Mouse (Mus musculus) liver, embryonic 13.5 days (tissue): ENCODE data around the gene Auts2. TPM values are rescaled to one million over a fixed set of nuclear protein-coding genes. Genes with fewer than 3 reads are reported as not detected.

Experiments
- ATAC-seq: fragments of 200-750 bp; cut with Nextera tagmentation; 2 replicates; pipeline ENCODE4 v1.8.0; 2017; ENCODE audit warnings: low read depth, mild to moderate bottlenecking, moderate number of reproducible peaks, moderate library complexity
- DNase-seq: peaks from one replicate; pipeline ENCODE4 v3.0.0; 2022
- H3K27ac ChIP-seq: fragments of 300-500 bp; sonication (generic); 2 replicates; pipeline ENCODE4 v1.5.1; 2015; ENCODE audit warnings: moderate library complexity, mild to moderate bottlenecking, inconsistent platforms
- H3K27me3 ChIP-seq: fragments of 300-500 bp; sonication (generic); 2 replicates; pipeline ENCODE4 v1.6.1; 2015; ENCODE audit warnings: mild to moderate bottlenecking, inconsistent platforms
- H3K36me3 ChIP-seq: fragments of 300-500 bp; sonication (generic); 2 replicates; pipeline ENCODE4 v1.6.1; 2015; ENCODE audit warnings: mild to moderate bottlenecking, inconsistent platforms
- H3K4me1 ChIP-seq: fragments of 300-500 bp; sonication (generic); replicated peaks from 2 replicates; pipeline ENCODE4 v1.6.1; 2015; ENCODE audit warnings: inconsistent platforms
- H3K4me2 ChIP-seq: fragments of 300-500 bp; sonication (generic); 2 replicates; pipeline ENCODE4 v1.6.1; 2015; ENCODE audit warnings: inconsistent platforms, mild to moderate bottlenecking, moderate library complexity
- H3K4me3 ChIP-seq: fragments of 300-500 bp; sonication (generic); replicated peaks from 2 replicates; pipeline ENCODE4 v1.5.1; 2015; ENCODE audit warnings: mild to moderate bottlenecking, inconsistent platforms
- H3K9ac ChIP-seq: fragments of 300-500 bp; sonication (generic); 2 replicates; pipeline ENCODE4 v1.6.1; 2015; ENCODE audit warnings: mild to moderate bottlenecking, inconsistent platforms
- H3K9me3 ChIP-seq: fragments of 300-500 bp; sonication (generic); replicated peaks from 2 replicates; pipeline ENCODE4 v1.6.1; 2016; ENCODE audit warnings: inconsistent platforms
- WGBS: fragments of 180-500 bp; shearing (Covaris S2); methylation state at CpG from one replicate; pipeline ENCODE4 v1.1.7; 2015; ENCODE audit not compliant: insufficient replicate concordance; 5-methylcytosine and 5-hydroxymethylcytosine counted together
- polyA plus RNA-seq: library from polyadenylated mRNA; unstranded; fragments of >200 nt; fragmentation: Nextera tagmentation; extraction: Ambion mirVana; gene quantifications from 2 replicates; pipeline ENCODE4 v1.2.1, GENCODE M21; 2015

Auts2 gene
- polyA plus RNA-seq, 1 experiment from 2014 or later: 1.5 TPM

DNA sequence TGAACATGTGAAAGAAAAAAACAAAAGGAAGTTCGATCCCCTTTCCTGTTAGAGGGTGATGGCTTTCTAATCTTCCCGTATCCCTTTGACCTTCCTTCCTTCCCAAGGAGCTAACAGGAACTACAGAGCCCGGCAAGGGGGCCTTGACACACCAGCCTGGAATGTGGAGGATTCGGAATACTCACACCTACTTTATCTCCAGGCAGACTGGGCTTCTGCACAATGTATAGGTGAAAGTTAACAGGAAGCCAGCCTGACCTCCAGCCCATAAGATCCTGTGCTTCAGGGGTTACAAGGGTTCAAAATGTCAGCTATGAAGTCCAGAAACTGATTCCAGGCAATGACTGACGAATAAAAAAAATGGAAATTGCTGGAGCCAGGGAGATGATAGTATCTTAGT lies 906.7 kb downstream of the Auts2 start:
- H3K4me3 ChIP-seq: no peak overlapping the region
- no peaks in the 10 kb centered on the region for H3K4me1 ChIP-seq
- DNase-seq: no peak
- H3K9me3 ChIP-seq: no peaks in the 10 kb centered on the region
- H3K27me3 ChIP-seq: no peaks in the 10 kb centered on the region
- WGBS: 44% methylated on average over 5 of the region's 5 CpGs
- H3K27ac ChIP-seq: no peak overlapping the region
- H3K36me3 ChIP-seq: no peaks in the 10 kb centered on the region
- H3K4me2 ChIP-seq: no peak overlapping the region
- H3K9ac ChIP-seq: no peak overlapping the region
- no peak for ATAC-seq

DNA sequence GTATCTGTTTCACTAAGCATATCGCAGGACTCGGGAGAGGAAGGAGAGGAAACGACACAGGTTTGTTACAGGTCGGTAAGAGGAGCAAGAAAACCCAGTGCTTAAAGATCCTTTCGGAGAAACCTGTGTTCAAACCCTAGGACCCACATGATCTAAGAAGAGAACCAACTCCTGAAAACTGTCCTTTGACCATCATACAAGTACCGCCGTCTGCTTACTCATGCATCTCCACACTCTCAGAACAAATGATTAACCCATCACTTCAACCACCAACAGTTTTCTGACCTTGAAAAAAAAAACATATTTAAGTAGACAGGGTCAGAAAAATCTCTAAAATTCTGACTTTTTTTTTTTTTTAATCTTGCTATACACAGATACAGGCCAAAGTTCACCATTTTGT lies 908.4 kb downstream of the Auts2 start:
- 78% methylated on average over 7 of the region's 7 CpGs for WGBS
- H3K4me3 ChIP-seq: no peak overlapping the region
- H3K9ac ChIP-seq: no peak overlapping the region
- no peaks in the 10 kb centered on the region for H3K4me1 ChIP-seq
- H3K9me3 ChIP-seq: no peaks in the 10 kb centered on the region
- no peaks in the 10 kb centered on the region for H3K27me3 ChIP-seq
- no peak overlapping the region for H3K4me2 ChIP-seq
- ATAC-seq (no peak), DNase-seq (no peak)
- H3K27ac ChIP-seq: no peak overlapping the region
- no peaks in the 10 kb centered on the region for H3K36me3 ChIP-seq

DNA sequence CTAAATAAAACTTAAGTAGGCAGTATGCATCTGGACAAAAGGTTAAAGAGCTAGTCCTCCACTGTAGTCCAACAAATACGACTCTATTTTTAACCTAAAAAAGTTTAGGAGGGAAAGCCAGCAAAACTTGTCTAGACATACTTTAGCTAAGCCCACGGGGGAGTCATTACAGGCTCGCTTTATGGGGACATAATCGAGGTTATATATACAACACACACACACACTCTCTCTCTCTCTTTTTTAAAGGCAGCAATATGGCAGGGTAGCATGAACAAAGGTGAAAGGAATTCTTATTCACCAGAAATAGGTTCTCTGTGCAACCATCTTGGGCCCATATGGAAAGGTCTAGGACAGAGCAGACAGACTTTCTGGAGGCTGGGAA lies 911.2 kb downstream of the Auts2 start:
- DNase-seq: no peak
- Histone ChIP-seq H3K36me3 (no peaks in the 10 kb centered on the region), H3K27me3 (no peaks in the 10 kb centered on the region), H3K4me1 (no peaks in the 10 kb centered on the region), H3K9ac (no peak overlapping the region), H3K4me2 (no peak overlapping the region), H3K9me3 (no peaks in the 10 kb centered on the region), H3K4me3 (no peak overlapping the region), H3K27ac (no peak overlapping the region)
- WGBS: 50% methylated on average over 4 of the region's 4 CpGs
- ATAC-seq: no peak

DNA sequence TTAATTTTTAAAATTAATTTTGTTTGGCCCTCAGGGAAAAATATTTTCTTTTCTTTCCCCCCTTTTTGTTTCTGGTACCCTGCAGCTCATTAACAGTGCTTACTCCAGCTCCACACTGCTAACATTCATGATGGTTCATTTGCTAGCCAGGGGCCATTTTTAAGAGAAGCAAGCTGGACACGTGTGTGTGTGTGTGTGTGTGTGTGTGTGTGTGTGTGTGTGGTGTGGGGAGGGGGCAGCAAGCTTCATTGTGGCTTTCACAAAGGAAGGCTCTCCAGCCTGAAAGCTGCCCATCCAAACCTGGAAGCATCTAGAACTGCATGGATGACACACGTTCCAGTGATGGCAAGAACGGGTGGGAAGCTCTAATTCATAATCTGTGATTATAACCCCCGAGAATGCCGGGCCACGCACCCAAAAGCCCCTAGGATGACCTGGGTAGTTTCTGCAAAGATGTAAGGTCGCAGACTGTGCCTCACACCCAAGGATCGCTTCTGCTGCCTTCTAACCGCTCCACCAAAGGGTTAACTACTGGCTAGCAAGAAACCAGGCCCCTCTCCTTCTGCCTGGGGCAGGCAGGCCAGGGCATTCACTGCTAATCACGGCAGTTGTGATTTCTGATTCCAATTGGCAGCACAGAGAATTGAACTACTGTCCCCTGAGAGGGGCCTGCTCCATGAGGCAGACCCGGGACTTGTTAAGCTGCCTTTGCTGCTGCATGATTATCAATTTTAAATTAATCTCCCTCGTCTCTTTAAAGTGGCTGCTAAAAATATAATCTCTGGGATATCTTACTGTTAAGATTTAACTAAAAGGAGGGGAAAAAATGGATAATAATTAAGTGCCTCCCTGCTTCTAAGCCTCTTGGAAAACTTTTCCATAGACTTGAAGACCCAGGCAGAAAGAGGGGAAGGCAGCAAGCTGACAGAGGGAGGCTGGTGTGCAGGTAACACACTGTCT lies 911.8 kb downstream of the Auts2 start:
- no peaks in the 10 kb centered on the region for H3K9me3 ChIP-seq
- ATAC-seq (no peak), DNase-seq (no peak)
- no peak overlapping the region for H3K27ac ChIP-seq
- no peaks in the 10 kb centered on the region for H3K27me3 ChIP-seq
- no peak overlapping the region for H3K4me2 ChIP-seq
- WGBS: 46% methylated on average over 12 of the region's 12 CpGs
- no peaks in the 10 kb centered on the region for H3K36me3 ChIP-seq
- no peak overlapping the region for H3K4me3 ChIP-seq
- H3K4me1 ChIP-seq: no peaks in the 10 kb centered on the region
- H3K9ac ChIP-seq: no peak overlapping the region

DNA sequence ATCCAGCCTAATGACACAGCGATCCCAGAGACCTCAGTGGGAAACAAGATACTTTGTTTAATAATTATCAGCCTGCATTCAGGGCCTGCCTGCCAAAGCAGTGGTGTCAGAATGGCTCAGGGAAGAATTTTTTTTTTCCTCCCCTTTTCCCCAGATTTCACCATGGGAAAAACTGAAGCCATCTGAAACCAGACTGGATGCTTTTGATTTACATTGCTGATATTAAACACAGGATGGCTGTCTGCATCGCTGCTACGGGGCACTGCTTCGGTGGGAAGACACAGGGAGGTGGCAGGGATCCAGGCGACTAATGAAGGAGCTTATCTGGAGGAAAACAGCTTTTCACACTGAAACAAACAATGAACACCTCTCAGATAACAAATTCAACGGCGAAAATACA lies 912.6 kb downstream of the Auts2 start:
- H3K27ac ChIP-seq: no peak overlapping the region
- 22% methylated on average over 7 of the region's 7 CpGs for WGBS
- no peak overlapping the region for H3K4me2 ChIP-seq
- no peaks in the 10 kb centered on the region for H3K27me3 ChIP-seq
- no peak for ATAC-seq
- no peaks in the 10 kb centered on the region for H3K4me1 ChIP-seq
- H3K4me3 ChIP-seq: no peak overlapping the region
- no peaks in the 10 kb centered on the region for H3K9me3 ChIP-seq
- no peak overlapping the region for H3K9ac ChIP-seq
- H3K36me3 ChIP-seq: no peaks in the 10 kb centered on the region
- no peak for DNase-seq

DNA sequence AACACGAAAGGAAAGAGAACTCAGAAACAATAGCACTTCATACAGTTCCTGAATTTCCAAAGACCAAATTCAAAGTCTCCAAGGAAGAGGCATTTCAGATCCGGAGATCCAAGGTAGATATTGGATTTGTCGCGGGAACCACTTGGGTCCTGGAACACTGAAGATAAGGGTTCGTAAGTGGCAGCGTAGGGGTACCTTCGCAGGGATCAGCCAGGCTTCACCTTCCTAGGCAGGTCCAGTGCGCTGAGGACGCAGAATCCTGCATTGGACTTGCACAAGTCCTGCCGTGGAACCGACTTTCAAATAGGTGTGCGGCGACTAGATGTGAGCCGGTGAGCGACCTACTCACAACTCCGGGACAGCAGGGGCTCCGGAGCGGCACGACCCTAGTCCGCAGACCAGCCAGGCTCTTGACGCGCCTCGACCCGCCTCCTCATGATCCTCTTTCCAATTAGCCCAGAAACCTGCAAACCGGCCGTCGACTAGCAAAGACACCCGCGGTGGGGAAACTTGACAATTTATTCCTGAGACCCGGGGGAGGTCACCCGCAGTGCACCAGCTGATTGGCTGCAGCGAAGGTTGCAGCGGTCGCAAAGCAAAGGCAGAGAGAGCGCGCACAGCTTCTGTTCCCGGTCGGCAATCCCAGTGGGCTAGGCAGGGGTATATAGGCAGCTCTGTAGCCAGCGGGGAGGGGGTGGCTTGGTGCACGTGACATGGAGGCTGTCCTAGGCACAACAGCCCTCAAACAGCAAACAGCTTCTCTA lies 926.8 kb downstream of the Auts2 start:
- H3K9ac ChIP-seq: no peak overlapping the region
- DNase-seq: no peak
- 3% methylated on average over 40 of the region's 40 CpGs for WGBS

DNA sequence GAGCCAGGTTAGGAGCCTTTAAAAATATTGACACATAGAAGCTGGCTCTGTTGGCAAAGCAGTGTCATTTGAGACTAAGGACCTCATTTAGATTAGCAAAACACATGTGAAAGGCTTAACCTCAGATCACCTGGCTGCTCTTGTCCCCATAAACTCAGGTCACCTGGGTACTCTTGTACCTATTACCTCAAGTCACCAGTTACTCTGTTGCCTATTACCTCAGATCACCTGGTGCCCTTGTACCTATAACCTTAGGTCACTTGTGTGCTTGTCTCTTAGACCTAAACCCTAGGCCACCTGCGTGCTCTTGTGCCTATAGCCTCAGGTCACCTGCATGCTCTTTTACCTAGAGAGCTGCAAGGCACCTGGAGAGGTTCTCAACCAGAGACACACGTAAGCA lies 928.9 kb downstream of the Auts2 start:
- ATAC-seq (no peak), DNase-seq (no peak)
- H3K27ac ChIP-seq: no peak overlapping the region
- H3K27me3 ChIP-seq: peaks cover 38% of the 10 kb centered on the region
- no peaks in the 10 kb centered on the region for H3K36me3 ChIP-seq
- H3K9me3 ChIP-seq: no peaks in the 10 kb centered on the region
- H3K4me3 ChIP-seq: no peak overlapping the region
- H3K9ac ChIP-seq: no peak overlapping the region
- no peaks in the 10 kb centered on the region for H3K4me1 ChIP-seq
- 55% methylated on average over 2 of the region's 2 CpGs for WGBS
- H3K4me2 ChIP-seq: no peak overlapping the region

More for the DNA sequence above, 926.8 kb downstream of the Auts2 start:
- no peaks in the 10 kb centered on the region for H3K36me3 ChIP-seq
- ATAC-seq: peak; percentile 43; the same call in 1 of the 2 replicates
- no peaks in the 10 kb centered on the region for H3K9me3 ChIP-seq
- peak overlapping the region; percentile 18 for H3K4me3 ChIP-seq
- H3K4me2 ChIP-seq: peak overlapping the region; percentile 47
- H3K4me1 ChIP-seq: no peaks in the 10 kb centered on the region
- peaks cover 38% of the 10 kb centered on the region for H3K27me3 ChIP-seq
- no peak overlapping the region for H3K27ac ChIP-seq

DNA sequence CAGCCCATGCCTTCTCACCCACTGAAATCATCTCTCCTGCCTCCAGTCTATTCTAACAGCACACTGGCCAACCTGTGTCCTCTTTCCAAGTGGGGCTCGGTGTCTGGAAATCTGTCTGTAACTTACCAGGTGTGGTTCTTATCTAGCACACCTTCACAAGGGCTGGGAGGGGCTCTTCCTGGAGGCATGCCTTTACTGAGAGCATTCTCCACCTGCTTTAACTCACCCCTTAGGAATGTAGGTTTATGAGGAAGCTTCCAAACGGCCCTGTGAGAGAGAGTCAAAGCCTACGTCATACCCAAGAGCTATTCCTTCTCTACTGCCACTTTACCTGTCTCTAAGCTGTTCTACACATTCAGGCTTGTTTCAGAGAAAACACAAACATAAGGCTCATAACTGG lies 929.8 kb downstream of the Auts2 start:
- no peaks in the 10 kb centered on the region for H3K36me3 ChIP-seq
- H3K4me1 ChIP-seq: no peaks in the 10 kb centered on the region
- no peaks in the 10 kb centered on the region for H3K9me3 ChIP-seq
- ATAC-seq: no peak
- H3K4me2 ChIP-seq: no peak overlapping the region
- no peak overlapping the region for H3K27ac ChIP-seq
- no peak overlapping the region for H3K4me3 ChIP-seq
- 54% methylated on average over 3 of the region's 3 CpGs for WGBS
- H3K27me3 ChIP-seq: peaks cover 36% of the 10 kb centered on the region
- DNase-seq: no peak
- no peak overlapping the region for H3K9ac ChIP-seq

DNA sequence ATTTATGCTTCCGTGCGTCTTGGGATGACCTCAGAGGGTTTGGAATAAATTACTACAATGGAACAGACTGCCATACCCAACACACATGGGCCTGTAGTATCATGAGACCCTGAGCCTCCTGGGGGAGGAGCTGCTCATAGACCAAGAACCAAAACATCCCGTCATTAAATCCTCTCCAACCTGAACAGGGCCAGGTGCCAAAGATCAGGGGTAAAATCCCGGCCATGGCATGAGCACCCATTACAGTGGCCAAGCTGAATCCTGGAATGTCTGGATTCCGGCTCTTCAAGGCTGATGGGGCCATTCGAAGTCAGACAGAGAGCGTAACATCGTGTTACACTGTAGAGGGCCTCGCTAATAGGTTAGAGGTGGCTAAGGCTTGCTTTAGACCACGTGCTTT lies 932.4 kb downstream of the Auts2 start:
- H3K27me3 ChIP-seq: peaks cover 10% of the 10 kb centered on the region
- no peaks in the 10 kb centered on the region for H3K9me3 ChIP-seq
- ATAC-seq: no peak
- no peak for DNase-seq
- no peak overlapping the region for H3K4me2 ChIP-seq
- 69% methylated on average over 10 of the region's 10 CpGs for WGBS
- no peaks in the 10 kb centered on the region for H3K36me3 ChIP-seq
- H3K4me3 ChIP-seq: no peak overlapping the region
- H3K9ac ChIP-seq: no peak overlapping the region
- H3K27ac ChIP-seq: no peak overlapping the region
- no peaks in the 10 kb centered on the region for H3K4me1 ChIP-seq

DNA sequence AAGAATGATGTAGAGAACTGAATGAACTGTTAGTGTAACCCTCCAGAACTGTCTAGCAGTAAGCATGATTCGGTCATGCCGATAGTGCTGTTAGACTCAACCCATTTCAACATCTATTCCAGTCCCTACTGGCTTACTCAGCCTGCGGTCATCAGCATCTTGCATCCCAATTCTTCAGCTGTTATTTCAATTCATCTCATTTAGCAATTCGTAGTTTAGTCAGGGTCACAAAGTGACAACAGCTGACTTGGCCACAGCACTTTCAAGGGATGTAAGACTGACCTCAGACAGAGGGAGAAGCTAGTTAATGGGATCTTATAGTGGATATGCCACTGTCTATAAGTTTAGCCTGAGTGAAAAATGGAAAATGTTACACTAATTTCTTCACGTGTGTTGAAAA lies 936.4 kb downstream of the Auts2 start:
- H3K9me3 ChIP-seq: no peaks in the 10 kb centered on the region
- no peak overlapping the region for H3K4me3 ChIP-seq
- H3K4me1 ChIP-seq: no peaks in the 10 kb centered on the region
- H3K9ac ChIP-seq: no peak overlapping the region
- ATAC-seq: no peak
- H3K27me3 ChIP-seq: no peaks in the 10 kb centered on the region
- DNase-seq: no peak
- H3K36me3 ChIP-seq: no peaks in the 10 kb centered on the region
- H3K27ac ChIP-seq: no peak overlapping the region
- 63% methylated on average over 5 of the region's 5 CpGs for WGBS
- no peak overlapping the region for H3K4me2 ChIP-seq

DNA sequence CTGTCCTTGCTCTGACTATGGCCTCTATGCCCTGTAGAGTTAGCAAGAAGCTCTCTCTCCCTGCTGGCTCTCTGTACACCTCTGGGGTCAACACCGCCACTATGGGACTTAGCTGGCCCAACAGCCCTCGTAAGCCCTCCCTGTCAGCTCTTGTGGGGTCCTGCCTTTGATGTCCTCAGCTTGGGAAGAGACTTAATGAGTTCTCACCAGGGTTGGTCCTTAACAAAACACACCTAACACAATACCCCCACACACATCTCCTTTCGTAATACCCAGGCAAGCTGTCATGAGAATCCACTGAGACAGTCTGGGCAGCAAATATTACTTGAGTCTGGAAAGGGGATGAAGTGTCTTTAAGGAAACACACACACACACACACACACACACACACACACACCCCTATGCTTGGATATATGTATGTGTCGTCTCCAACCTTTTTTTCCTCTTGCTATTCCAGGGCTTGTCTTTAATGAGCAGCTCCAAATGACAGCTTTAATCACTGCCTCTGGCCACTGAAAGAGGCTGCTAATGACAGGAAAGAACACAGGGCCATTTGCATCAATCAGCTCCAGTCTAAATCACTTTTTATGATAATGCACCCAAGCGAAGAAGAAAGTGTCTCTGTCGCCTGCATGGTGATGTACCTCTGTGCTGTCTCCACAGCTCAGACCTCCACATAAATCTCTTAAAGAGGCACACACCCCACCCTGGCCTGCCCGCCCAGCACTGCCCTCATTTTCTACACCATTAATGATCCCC lies 941.0 kb downstream of the Auts2 start:
- H3K4me3 ChIP-seq: no peak overlapping the region
- whole genome bisulfite sequencing: 53% methylated on average over 7 of the region's 7 CpGs
- no peak for DNase-seq

More for the DNA sequence above, 941.0 kb downstream of the Auts2 start:
- ATAC-seq: no peak
- H3K4me1 ChIP-seq: no peaks in the 10 kb centered on the region
- H3K4me2 ChIP-seq: no peak overlapping the region
- H3K27ac ChIP-seq: no peak overlapping the region
- no peak overlapping the region for H3K9ac ChIP-seq
- no peaks in the 10 kb centered on the region for H3K36me3 ChIP-seq
- H3K9me3 ChIP-seq: no peaks in the 10 kb centered on the region
- no peaks in the 10 kb centered on the region for H3K27me3 ChIP-seq
